Mouse (Mus musculus) forebrain, embryonic 14.5 days (tissue): ENCODE results near the gene Prr5. TPM values are rescaled to one million over a fixed set of nuclear protein-coding genes. Genes with fewer than 3 reads are reported as not detected.
A peak's percentile ranks its signal among the peaks of the same experiment; 100 is the strongest.

Experiments
- ATAC-seq: fragments of 200-750 bp; cut with Nextera tagmentation; 2 replicates; pipeline ENCODE4 v1.8.0; 2017; ENCODE audit warnings: mild to moderate bottlenecking, moderate library complexity
- DNase-seq: peaks from one replicate; pipeline ENCODE4 v3.0.0-alpha.2; 2015; ENCODE audit warnings: low spot score
- H3K27ac ChIP-seq: fragments of 300-500 bp; sonication (generic); 2 replicates; pipeline ENCODE4 v1.5.1; 2014; ENCODE audit warnings: low read depth, mild to moderate bottlenecking, control low read depth, low read length, moderate library complexity
- H3K27me3 ChIP-seq: fragments of 300-500 bp; sonication (generic); replicated peaks from 2 replicates; pipeline ENCODE4 v1.6.1; 2014; ENCODE audit warnings: low read length, control low read depth, mixed read lengths; ENCODE audit not compliant: control insufficient read depth, insufficient read depth
- H3K36me3 ChIP-seq: fragments of 300-500 bp; sonication (generic); 2 replicates; pipeline ENCODE4 v1.6.1; 2014; ENCODE audit warnings: low read length, control low read depth; ENCODE audit not compliant: control insufficient read depth, insufficient read depth
- H3K4me1 ChIP-seq: fragments of 300-500 bp; sonication (generic); 2 replicates; pipeline ENCODE4 v1.6.1; 2014; ENCODE audit warnings: antibody characterized with exemption, low read length, control low read depth; ENCODE audit not compliant: control insufficient read depth, insufficient read depth
- H3K4me2 ChIP-seq: fragments of 300-500 bp; sonication (generic); 2 replicates; pipeline ENCODE4 v1.6.1; 2014; ENCODE audit warnings: mild to moderate bottlenecking, control low read depth, low read length
- H3K4me3 ChIP-seq: fragments of 300-500 bp; sonication (generic); 2 replicates; pipeline ENCODE4 v1.5.1; 2014; ENCODE audit warnings: low read depth, low read length, control low read depth
- H3K9ac ChIP-seq: fragments of 300-500 bp; sonication (generic); 2 replicates; pipeline ENCODE4 v1.6.1; 2014; ENCODE audit warnings: mild to moderate bottlenecking, low read length, control low read depth, moderate library complexity
- H3K9me3 ChIP-seq: fragments of 300-500 bp; sonication (generic); replicated peaks from 2 replicates; pipeline ENCODE4 v1.6.1; 2016; ENCODE audit warnings: low read length, control low read depth, mixed read lengths; ENCODE audit not compliant: control insufficient read depth
- WGBS: fragments of 180-500 bp; shearing (Covaris S2); extraction: QIAGEN DNeasy Blood & Tissue Kit; methylation state at CpG from one replicate; pipeline ENCODE4 v1.1.7; 2014; 5-methylcytosine and 5-hydroxymethylcytosine counted together
- polyA plus RNA-seq: library from polyadenylated mRNA; unstranded; fragments of >200 nt; fragmentation: Nextera tagmentation; extraction: Ambion mirVana; gene quantifications from 2 replicates; pipeline ENCODE4 v1.2.1, GENCODE M21; 2014

Prr5 gene
- polyA plus RNA-seq, result 9.0 and 10.5 TPM in 2 replicates

DNA sequence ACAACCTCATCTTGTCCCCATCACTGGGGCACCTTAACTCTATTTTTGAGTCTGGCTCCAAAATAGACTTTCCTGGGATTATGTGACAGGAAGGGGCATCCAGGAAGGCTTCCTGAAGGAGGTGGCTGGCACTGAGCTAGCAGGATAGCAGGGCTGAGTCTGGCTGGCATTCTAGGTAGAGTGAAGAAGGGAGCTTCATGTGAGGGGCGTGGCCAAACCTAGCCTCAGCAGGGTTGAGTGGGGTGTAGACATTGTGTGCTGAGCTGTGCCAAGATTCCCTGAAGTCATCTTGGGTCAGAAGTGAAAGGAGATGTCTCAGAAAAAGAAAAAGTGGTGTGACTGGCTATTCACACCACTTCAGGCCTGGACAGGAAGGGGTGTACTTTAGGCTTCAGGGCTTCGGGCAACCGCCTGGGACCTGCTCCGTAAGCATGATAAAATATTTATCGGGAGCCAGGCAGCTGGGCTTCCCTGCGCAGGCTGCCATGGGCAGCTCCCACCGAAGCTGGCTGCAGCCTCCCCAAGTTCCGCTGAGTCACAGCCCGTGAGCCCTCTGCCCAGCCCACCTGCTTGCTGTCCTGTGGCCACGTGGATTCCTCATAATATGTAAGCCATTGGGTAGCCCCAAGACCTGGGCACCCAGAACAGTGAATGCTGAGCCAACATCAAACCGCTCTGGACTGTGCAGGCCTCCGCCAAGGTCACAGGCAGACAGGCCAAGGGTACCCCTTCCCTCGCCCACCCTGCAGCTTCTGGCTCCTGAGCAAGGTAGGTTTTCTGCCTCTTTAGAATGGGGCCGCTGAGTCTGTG is at the start of gene Prr5:
Gene Prr5, plus strand, starts transcription at position 683 of the 810 bp plus-strand sequence.
- H3K36me3 ChIP-seq, result no peaks in the 10 kb centered on the region
- 80% methylated on average over 14 of the region's 14 CpGs for WGBS
- no peak for ATAC-seq
- no peak for DNase-seq
- no peak within 1 kb of the TSS for H3K9ac ChIP-seq
- H3K4me2 ChIP-seq, result no peak within 1 kb of the TSS
- no peaks in the 10 kb centered on the region for H3K27me3 ChIP-seq
- no peaks in the 10 kb centered on the region for H3K9me3 ChIP-seq
- H3K27ac ChIP-seq, result no peak within 1 kb of the TSS
- H3K4me3 ChIP-seq, result no peak within 1 kb of the TSS
- H3K4me1 ChIP-seq, result peaks cover 2% of the 10 kb centered on the region; the same call in 1 of the 2 replicates

DNA sequence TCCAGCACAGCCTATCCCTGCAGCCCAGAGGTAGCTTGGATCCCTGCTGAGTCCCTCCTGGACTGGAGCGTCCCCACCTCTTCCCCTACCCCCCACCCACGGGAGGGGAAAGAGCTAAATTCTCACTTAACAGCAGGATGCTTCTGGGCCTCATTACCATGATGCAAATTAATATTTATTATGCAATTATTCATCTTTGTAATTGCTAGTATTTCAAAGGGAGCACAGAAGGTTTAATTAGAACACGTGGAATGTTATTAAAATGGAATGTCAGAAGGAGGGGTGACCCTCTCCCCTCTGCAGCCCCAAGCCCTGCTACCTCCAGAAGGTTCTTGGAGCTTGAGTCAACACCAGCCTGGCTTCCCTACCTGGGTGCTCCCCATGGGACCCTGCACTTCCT is 49.4 kb upstream of the Prr5 start:
- ATAC-seq, result no peak
- Histone ChIP-seq H3K27ac (no peak overlapping the region), H3K4me3 (no peak overlapping the region), H3K27me3 (no peaks in the 10 kb centered on the region), H3K4me1 (peaks cover 20% of the 10 kb centered on the region), H3K4me2 (no peak overlapping the region), H3K9me3 (no peaks in the 10 kb centered on the region), H3K36me3 (no peaks in the 10 kb centered on the region), H3K9ac (no peak overlapping the region)
- DNase-seq, result no peak
- 26% methylated on average over 3 of the region's 3 CpGs for WGBS

DNA sequence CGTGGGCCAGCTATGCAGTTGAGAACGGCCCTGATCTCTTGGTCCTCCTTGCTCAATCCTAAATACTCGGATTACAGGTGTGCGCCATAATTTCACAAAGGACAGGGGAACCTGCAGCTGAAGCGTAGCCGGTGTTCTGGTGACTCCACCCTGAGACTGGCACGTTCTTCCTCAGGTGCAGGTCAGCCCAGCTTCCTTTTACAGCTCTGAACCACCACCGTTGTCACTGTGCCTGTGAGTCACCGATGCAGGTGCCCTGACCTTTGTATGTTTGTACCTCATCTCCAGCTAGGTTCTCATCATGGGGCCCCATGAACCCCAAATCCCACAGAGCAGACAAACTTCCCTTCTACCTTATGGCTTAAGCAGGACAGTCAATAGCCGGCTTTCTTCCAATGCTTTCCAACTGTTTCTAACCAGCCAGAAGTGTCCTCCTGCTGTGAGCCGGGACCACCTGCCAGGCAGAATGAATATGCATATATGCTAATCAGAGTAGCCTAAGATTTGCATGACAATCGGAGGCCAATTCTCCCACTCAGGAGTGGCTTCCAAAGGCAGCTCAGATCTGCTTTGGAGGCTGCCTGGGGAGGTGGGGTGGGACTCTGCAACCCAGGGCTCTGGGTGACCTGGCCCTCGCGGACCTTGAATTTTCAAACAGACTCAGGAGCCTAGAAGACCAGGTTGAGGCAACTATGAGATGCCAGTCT is 47.5 kb upstream of the Prr5 start:
- DNase-seq (peak; percentile 94), ATAC-seq (peak; percentile 83)
- WGBS, result 23% methylated on average over 14 of the region's 14 CpGs
- H3K4me2 ChIP-seq, result peak overlapping the region; percentile 25; the same call in 1 of the 2 replicates
- H3K36me3 ChIP-seq, result no peaks in the 10 kb centered on the region
- H3K4me1 ChIP-seq, result peaks cover 28% of the 10 kb centered on the region
- no peak overlapping the region for H3K4me3 ChIP-seq
- H3K27ac ChIP-seq, result peak overlapping the region; percentile 50; the same call in 1 of the 2 replicates
- H3K9ac ChIP-seq, result no peak overlapping the region
- H3K27me3 ChIP-seq, result no peaks in the 10 kb centered on the region
- H3K9me3 ChIP-seq, result no peaks in the 10 kb centered on the region

DNA sequence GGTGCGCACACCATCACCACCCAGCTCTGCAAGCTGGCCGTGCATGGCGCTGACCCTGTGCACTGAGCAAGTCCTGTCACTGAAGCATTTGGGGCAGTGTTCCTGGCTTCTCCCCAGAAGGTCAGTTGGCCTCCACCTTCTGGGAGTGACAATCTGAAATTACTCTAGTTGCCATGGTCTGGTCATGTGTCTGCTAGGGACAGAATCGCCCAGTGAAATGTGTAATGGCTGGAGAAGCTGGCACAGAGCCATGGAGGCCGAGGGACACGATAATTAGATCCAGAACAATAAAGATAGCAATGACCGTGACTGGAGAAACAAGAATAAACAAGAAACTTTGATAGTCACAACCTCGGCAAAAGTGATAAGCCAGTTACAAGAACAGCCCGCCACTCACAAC is 44.5 kb upstream of the Prr5 start:
- WGBS, result 58% methylated on average over 9 of the region's 9 CpGs
- Histone ChIP-seq H3K36me3 (no peaks in the 10 kb centered on the region), H3K4me3 (no peak overlapping the region), H3K27ac (no peak overlapping the region), H3K9me3 (no peaks in the 10 kb centered on the region), H3K4me2 (no peak overlapping the region), H3K27me3 (no peaks in the 10 kb centered on the region), H3K4me1 (peaks cover 37% of the 10 kb centered on the region), H3K9ac (no peak overlapping the region)
- ATAC-seq (no peak), DNase-seq (no peak)

DNA sequence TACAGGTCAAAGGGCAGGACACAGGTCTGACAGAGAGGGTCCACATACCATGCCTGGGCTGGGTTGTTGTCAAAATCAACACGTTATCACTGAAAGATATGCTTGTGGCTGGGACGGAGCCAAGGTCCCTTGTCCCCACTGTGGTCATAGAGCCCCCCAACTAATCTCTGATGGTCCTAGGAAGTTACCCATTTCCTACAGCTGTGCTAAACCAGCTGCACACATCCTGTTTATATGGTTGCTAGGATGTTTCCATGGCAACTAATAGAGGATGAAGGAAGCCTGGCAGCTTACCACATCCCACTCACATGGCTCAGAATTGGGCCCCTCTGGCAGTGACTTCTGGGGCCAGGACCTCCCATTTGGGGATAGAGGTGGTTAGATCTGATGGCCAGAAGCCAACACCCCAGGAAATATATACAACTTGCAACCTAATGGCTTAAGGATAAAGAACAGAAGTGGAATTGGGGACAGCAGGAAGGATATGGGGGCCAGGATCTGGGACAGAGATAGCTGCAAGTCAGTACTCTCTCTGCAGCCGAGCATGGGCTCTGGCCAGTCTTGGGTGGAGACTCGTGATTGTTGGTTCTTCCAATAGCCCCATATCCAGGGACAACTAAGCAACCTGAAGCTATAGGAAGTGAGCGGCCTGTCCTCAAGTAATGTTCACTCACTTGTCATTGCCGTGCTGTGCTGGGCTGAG is 43.6 kb upstream of the Prr5 start:
- H3K9me3 ChIP-seq, result no peaks in the 10 kb centered on the region
- WGBS, result 72% methylated on average over 6 of the region's 6 CpGs
- H3K27me3 ChIP-seq, result no peaks in the 10 kb centered on the region
- peak; percentile 83 for DNase-seq
- H3K4me3 ChIP-seq, result no peak overlapping the region
- H3K4me1 ChIP-seq, result peaks cover 35% of the 10 kb centered on the region
- H3K27ac ChIP-seq, result no peak overlapping the region
- no peak overlapping the region for H3K4me2 ChIP-seq
- no peaks in the 10 kb centered on the region for H3K36me3 ChIP-seq
- no peak for ATAC-seq
- H3K9ac ChIP-seq, result no peak overlapping the region

DNA sequence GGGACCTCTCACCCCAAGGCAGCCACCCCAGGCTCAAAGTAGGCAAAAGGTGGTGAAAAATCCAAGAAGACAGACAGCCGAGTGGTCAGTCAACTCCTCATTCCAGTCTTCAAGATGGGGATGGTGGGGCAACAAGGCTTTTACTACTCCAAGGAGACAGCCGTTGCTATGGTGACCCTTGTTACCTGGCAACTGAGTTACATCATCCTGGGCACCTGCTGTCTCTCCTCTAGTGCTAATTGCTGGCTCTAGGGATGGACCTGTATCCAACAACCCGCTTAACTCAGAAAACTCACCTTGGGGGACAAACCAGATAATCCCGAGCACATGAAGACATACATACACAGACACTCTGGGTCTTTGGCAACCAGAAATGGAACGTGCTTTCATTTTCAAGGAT is 42.1 kb upstream of the Prr5 start:
- DNase-seq (peak; percentile 76), ATAC-seq (no peak)
- no peaks in the 10 kb centered on the region for H3K27me3 ChIP-seq
- H3K27ac ChIP-seq, result no peak overlapping the region
- H3K4me3 ChIP-seq, result no peak overlapping the region
- no peak overlapping the region for H3K4me2 ChIP-seq
- H3K9me3 ChIP-seq, result no peaks in the 10 kb centered on the region
- no peaks in the 10 kb centered on the region for H3K36me3 ChIP-seq
- peaks cover 23% of the 10 kb centered on the region for H3K4me1 ChIP-seq
- H3K9ac ChIP-seq, result no peak overlapping the region
- WGBS, result 45% methylated on average over 5 of the region's 5 CpGs

DNA sequence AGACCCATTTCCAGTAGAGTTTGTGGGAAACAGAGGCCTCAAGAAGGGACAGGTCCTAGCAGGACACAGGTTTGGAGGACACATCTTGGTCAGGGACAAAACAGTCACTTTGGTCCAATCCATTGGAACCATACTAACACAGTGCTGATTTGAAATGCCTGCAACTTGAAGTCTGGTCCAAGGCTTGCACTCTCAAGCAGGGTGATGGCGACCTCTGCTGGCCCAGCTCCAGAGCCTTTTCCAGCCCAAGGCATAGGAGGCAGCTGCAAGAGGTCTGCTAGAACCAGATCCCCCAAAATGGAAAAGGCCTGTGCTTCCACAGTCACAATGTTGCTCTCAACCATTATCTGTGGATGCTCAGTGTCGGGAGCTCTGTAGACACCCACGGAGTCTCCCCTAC is 39.7 kb upstream of the Prr5 start:
- Histone ChIP-seq H3K36me3 (no peaks in the 10 kb centered on the region), H3K4me3 (no peak overlapping the region), H3K4me1 (peaks cover 16% of the 10 kb centered on the region), H3K27me3 (no peaks in the 10 kb centered on the region), H3K27ac (no peak overlapping the region), H3K9me3 (no peaks in the 10 kb centered on the region), H3K9ac (no peak overlapping the region), H3K4me2 (no peak overlapping the region)
- 14% methylated on average over 3 of the region's 3 CpGs for WGBS
- DNase-seq, result peak; percentile 86
- peak; percentile 57 for ATAC-seq

DNA sequence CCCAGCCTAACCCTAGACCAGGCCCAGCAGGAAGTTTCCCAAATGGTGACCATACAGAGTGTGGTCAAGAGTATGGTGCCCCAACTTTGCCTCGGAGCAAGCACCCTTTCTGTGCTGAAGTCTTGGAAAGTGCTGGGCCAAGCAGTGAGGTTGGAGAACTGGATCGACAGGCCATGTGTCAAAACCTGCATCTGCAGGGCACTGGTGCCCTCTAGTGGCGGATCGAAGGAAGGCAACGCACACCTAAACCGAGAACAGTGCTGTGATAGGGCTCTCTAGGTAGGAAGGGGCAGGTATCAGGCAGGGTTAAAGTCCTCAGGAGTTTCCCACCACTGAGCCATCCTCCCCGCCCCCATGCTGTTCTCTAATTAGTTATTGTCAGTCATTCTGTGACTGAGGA is 37.9 kb upstream of the Prr5 start:
- H3K27me3 ChIP-seq, result no peaks in the 10 kb centered on the region
- DNase-seq, result peak; percentile 86
- H3K4me2 ChIP-seq, result no peak overlapping the region
- no peak overlapping the region for H3K27ac ChIP-seq
- 0% methylated on average over 7 of the region's 7 CpGs for WGBS
- H3K9me3 ChIP-seq, result no peaks in the 10 kb centered on the region
- H3K4me3 ChIP-seq, result no peak overlapping the region
- H3K36me3 ChIP-seq, result no peaks in the 10 kb centered on the region
- no peak overlapping the region for H3K9ac ChIP-seq
- peak; percentile 59; the same call in 1 of the 2 replicates for ATAC-seq
- peaks cover 9% of the 10 kb centered on the region for H3K4me1 ChIP-seq
